Mouse (Mus musculus) cerebellum, adult 2 months (tissue): ENCODE data around the gene Tpm1.

ENCODE experiments used
- CTCF ChIP-seq: fragments of 200-500 bp; IDR thresholded peaks from 2 replicates; pipeline ENCODE4 v1.5.1; 2011; ENCODE audit warnings: low read depth, mild to moderate bottlenecking, control low read depth, low read length, moderate library complexity, borderline replicate concordance; ENCODE audit not compliant: insufficient read depth
- POLR2A ChIP-seq: fragments of 200-500 bp; IDR thresholded peaks from 2 replicates; pipeline ENCODE4 v1.6.1; 2011; ENCODE audit warnings: low read length, control low read depth, borderline replicate concordance; ENCODE audit not compliant: insufficient read depth

DNA sequence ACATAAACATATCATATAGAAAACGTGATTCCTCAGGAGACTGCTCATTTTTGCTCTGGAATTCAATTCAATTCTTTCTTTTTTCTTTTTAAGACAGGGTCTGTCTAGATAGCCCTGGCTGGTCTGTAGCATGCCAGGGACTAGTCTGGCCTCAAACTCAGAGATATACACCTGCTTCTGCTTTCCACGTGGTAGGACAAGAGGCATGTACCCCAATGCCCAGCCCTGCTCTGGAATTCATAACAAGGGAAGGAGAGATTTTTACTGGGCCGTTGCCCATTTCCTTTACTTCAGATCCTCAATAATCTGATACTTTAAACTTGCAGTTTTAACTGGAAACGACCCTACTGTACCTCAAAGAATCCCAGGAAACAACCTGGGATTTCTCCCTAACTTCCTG, 20.3 kb downstream of the Tpm1 start:
- no peak for TF ChIP-seq CTCF
- no peak for TF ChIP-seq POLR2A
